Mouse (Mus musculus) ES-Bruce4 (cell line): ENCODE results near the gene Dgkz. TPM values are rescaled to one million over a fixed set of nuclear protein-coding genes. Genes with fewer than 3 reads are reported as not detected.

Experiments used
- H3K27ac ChIP-seq: 2 replicates; pipeline ENCODE4 v1.5.1; 2012; ENCODE audit warnings: low read length, inconsistent platforms; ENCODE audit not compliant: insufficient read depth
- H3K27me3 ChIP-seq: 2 replicates; pipeline ENCODE4 v1.6.1; 2012; ENCODE audit warnings: mild to moderate bottlenecking, low read length, inconsistent platforms; ENCODE audit not compliant: control insufficient read depth, poor library complexity, insufficient read depth, severe bottlenecking
- H3K36me3 ChIP-seq: 2 replicates; pipeline ENCODE4 v1.6.1; 2012; ENCODE audit warnings: inconsistent platforms, mild to moderate bottlenecking, low read length, moderate library complexity; ENCODE audit not compliant: control insufficient read depth, poor library complexity, insufficient read depth, severe bottlenecking
- H3K4me1 ChIP-seq: one replicate; pipeline ENCODE4 v1.8.1; 2011; ENCODE audit warnings: low read length; ENCODE audit not compliant: control insufficient read depth, insufficient read depth
- H3K4me3 ChIP-seq: 2 replicates; pipeline ENCODE4 v1.5.1; 2011; ENCODE audit warnings: low read depth, mild to moderate bottlenecking, low read length
- H3K9ac ChIP-seq: 2 replicates; pipeline ENCODE4 v1.6.1; 2012; ENCODE audit warnings: low read depth, mild to moderate bottlenecking, inconsistent platforms; ENCODE audit not compliant: poor library complexity, severe bottlenecking
- H3K9me3 ChIP-seq: replicated peaks from 2 replicates; pipeline ENCODE4 v1.6.1; 2012; ENCODE audit warnings: mild to moderate bottlenecking, low read length, inconsistent platforms; ENCODE audit not compliant: control insufficient read depth, poor library complexity, insufficient read depth, severe bottlenecking
- CTCF ChIP-seq: IDR thresholded peaks from one replicate; pipeline ENCODE4 v1.8.1; 2011; ENCODE audit warnings: low read depth, low read length
- EP300 ChIP-seq: IDR thresholded peaks from 2 replicates; pipeline ENCODE4 v1.6.1; 2011; ENCODE audit warnings: low read depth, low read length; ENCODE audit not compliant: insufficient read depth
- POLR2A ChIP-seq: IDR thresholded peaks from one replicate; pipeline ENCODE4 v1.8.1; 2011; ENCODE audit warnings: low read length; ENCODE audit not compliant: insufficient read depth
- polyA plus RNA-seq: library from polyadenylated mRNA; stranded (reverse); fragments of >200 nt; gene quantifications from 2 replicates; pipeline ENCODE4 v1.2.4, GENCODE M21; 2011; ENCODE audit warnings: low read depth; ENCODE audit not compliant: missing spikeins, insufficient read depth, insufficient read length

Dgkz gene
- polyA plus RNA-seq, 1 experiment = 28.1 TPM

- H3K36me3 ChIP-seq = no peaks in the 10 kb centered on the region
- TF ChIP-seq POLR2A = no peak
- TF ChIP-seq CTCF = no peak
- no peak for TF ChIP-seq EP300
- peaks cover 3% of the 10 kb centered on the region for H3K4me1 ChIP-seq
- H3K27me3 ChIP-seq = 0 out of 2 replicates have a peak, but pooled peaks cover 2% of the 10 kb centered on the region
- H3K27ac ChIP-seq = no peak overlapping the region
- no peak overlapping the region for H3K4me3 ChIP-seq
- H3K9me3 ChIP-seq = no peaks in the 10 kb centered on the region
- no peak overlapping the region for H3K9ac ChIP-seq
These were observed 41.8 kb upstream of the Dgkz start for GRCm38 (mm10) chr2:92017440-92017839.

GRCm38 (mm10) chr2:92016981-92017380 lies 41.3 kb upstream of the Dgkz start:
- no peak for TF ChIP-seq POLR2A
- no peak for TF ChIP-seq CTCF
- no peak for TF ChIP-seq EP300
- peaks cover 3% of the 10 kb centered on the region for H3K4me1 ChIP-seq

GRCm38 (mm10) chr2:92014891-92015290 lies 39.2 kb upstream of the Dgkz start:
- H3K36me3 ChIP-seq = no peaks in the 10 kb centered on the region
- no peak overlapping the region for H3K27ac ChIP-seq
- H3K27me3 ChIP-seq = 0 out of 2 replicates have a peak, but pooled peaks cover 2% of the 10 kb centered on the region
- no peak for TF ChIP-seq EP300
- peak; percentile 50 for TF ChIP-seq CTCF
- H3K9ac ChIP-seq = no peak overlapping the region
- peaks cover 3% of the 10 kb centered on the region for H3K4me1 ChIP-seq
- no peaks in the 10 kb centered on the region for H3K9me3 ChIP-seq
- no peak overlapping the region for H3K4me3 ChIP-seq

More at GRCm38 (mm10) chr2:92016981-92017380, 41.3 kb upstream of the Dgkz start:
- no peak overlapping the region for H3K27ac ChIP-seq
- no peak overlapping the region for H3K4me3 ChIP-seq
- H3K9me3 ChIP-seq = no peaks in the 10 kb centered on the region
- no peaks in the 10 kb centered on the region for H3K36me3 ChIP-seq
- no peak overlapping the region for H3K9ac ChIP-seq
- 0 out of 2 replicates have a peak, but pooled peaks cover 2% of the 10 kb centered on the region for H3K27me3 ChIP-seq

- Histone ChIP-seq H3K27me3 (0 out of 2 replicates have a peak, but pooled peaks cover 2% of the 10 kb centered on the region), H3K9me3 (no peaks in the 10 kb centered on the region), H3K27ac (no peak overlapping the region), H3K36me3 (no peaks in the 10 kb centered on the region), H3K4me3 (no peak overlapping the region), H3K9ac (no peak overlapping the region), H3K4me1 (peaks cover 3% of the 10 kb centered on the region)
- no peak for TF ChIP-seq POLR2A
- TF ChIP-seq CTCF = no peak
- TF ChIP-seq EP300 = no peak
These were observed 38.6 kb upstream of the Dgkz start for GRCm38 (mm10) chr2:92014248-92014647.

- no peaks in the 10 kb centered on the region for H3K36me3 ChIP-seq
- H3K27ac ChIP-seq = no peak overlapping the region
- H3K27me3 ChIP-seq = 0 out of 2 replicates have a peak, but pooled peaks cover 2% of the 10 kb centered on the region
- peaks cover 3% of the 10 kb centered on the region for H3K4me1 ChIP-seq
- no peaks in the 10 kb centered on the region for H3K9me3 ChIP-seq
- H3K9ac ChIP-seq = no peak overlapping the region
- H3K4me3 ChIP-seq = no peak overlapping the region
- TF ChIP-seq POLR2A (no peak), CTCF (no peak), EP300 (0 out of 2 replicates have a peak, but pooled peaks have one; percentile 55)
These were observed 37.2 kb upstream of the Dgkz start for GRCm38 (mm10) chr2:92012768-92013445.

GRCm38 (mm10) chr2:92011424-92012353 lies 36.0 kb upstream of the Dgkz start:
- H3K36me3 ChIP-seq = no peaks in the 10 kb centered on the region
- H3K4me1 ChIP-seq = peaks cover 3% of the 10 kb centered on the region
- no peak overlapping the region for H3K4me3 ChIP-seq
- no peaks in the 10 kb centered on the region for H3K9me3 ChIP-seq
- TF ChIP-seq POLR2A (no peak), CTCF (no peak)
- no peaks in the 10 kb centered on the region for H3K27me3 ChIP-seq
- no peak overlapping the region for H3K9ac ChIP-seq
- H3K27ac ChIP-seq = no peak overlapping the region
